Mouse (Mus musculus) liver, embryonic 14.5 days (tissue): ENCODE data around the gene Tnk1. TPM values are rescaled to one million over a fixed set of nuclear protein-coding genes. Genes with fewer than 3 reads are reported as not detected.

ENCODE experiments used
- ATAC-seq: fragments of 200-750 bp; cut with Nextera tagmentation; 2 replicates; pipeline ENCODE4 v1.8.0; 2017; ENCODE audit warnings: moderate number of reproducible peaks, mild to moderate bottlenecking, moderate library complexity; ENCODE audit not compliant: insufficient read depth
- DNase-seq, 3 experiments: peaks; one replicate each; pipeline ENCODE4 v3.0.0-alpha.2; 2012 to 2013; ENCODE audit warnings: low read depth in 3 of 3, low spot score in 3 of 3
- H3K27ac ChIP-seq: fragments of 300-500 bp; sonication (generic); 2 replicates; pipeline ENCODE4 v1.5.1; 2014; ENCODE audit warnings: moderate library complexity, mild to moderate bottlenecking, control low read depth, inconsistent platforms
- H3K27me3 ChIP-seq: fragments of 300-500 bp; sonication (generic); 2 replicates; pipeline ENCODE4 v1.6.1; 2014; ENCODE audit warnings: mild to moderate bottlenecking, low read length, moderate library complexity; ENCODE audit not compliant: control insufficient read depth, insufficient read depth
- H3K36me3 ChIP-seq: fragments of 300-500 bp; sonication (generic); replicated peaks from 2 replicates; pipeline ENCODE4 v1.6.1; 2014; ENCODE audit warnings: low read depth; ENCODE audit not compliant: control insufficient read depth, insufficient read depth
- H3K4me1 ChIP-seq, 2 experiments: fragments of 200-500 bp in 1 of 2; fragments of 300-500 bp in 1 of 2; sonication (generic) in 1 of 2; replicated peaks; 2 replicates each; pipeline ENCODE4 v1.6.1; 2012 to 2014; ENCODE audit warnings: antibody characterized with exemption in 1 of 2, inconsistent platforms in 1 of 2, low read length in 1 of 2; ENCODE audit not compliant: control insufficient read depth in 2 of 2, insufficient read depth in 2 of 2
- H3K4me2 ChIP-seq: fragments of 300-500 bp; sonication (generic); 2 replicates; pipeline ENCODE4 v1.6.1; 2014; ENCODE audit warnings: low read depth, mild to moderate bottlenecking, control low read depth, moderate library complexity
- H3K4me3 ChIP-seq, 2 experiments: fragments of 200-500 bp in 1 of 2; fragments of 300-500 bp in 1 of 2; sonication (generic) in 1 of 2; 2 replicates each; pipeline ENCODE4 v1.5.1; 2012 to 2014; ENCODE audit warnings: low read depth in 2 of 2, low read length in 2 of 2, mild to moderate bottlenecking in 2 of 2, control low read depth in 1 of 2, inconsistent platforms in 1 of 2, moderate library complexity in 1 of 2; ENCODE audit not compliant: insufficient read depth in 1 of 2
- H3K9ac ChIP-seq: fragments of 300-500 bp; sonication (generic); replicated peaks from 2 replicates; pipeline ENCODE4 v1.6.1; 2014; ENCODE audit warnings: mild to moderate bottlenecking, control low read depth, moderate library complexity
- H3K9me3 ChIP-seq: fragments of 300-500 bp; sonication (generic); 2 replicates; pipeline ENCODE4 v1.6.1; 2016; ENCODE audit warnings: low read length, mixed read lengths; ENCODE audit not compliant: control insufficient read depth
- CTCF ChIP-seq: IDR thresholded peaks from 2 replicates; pipeline ENCODE4 v1.5.1; 2016; ENCODE audit warnings: antibody characterized with exemption, low read depth, control low read depth
- EP300 ChIP-seq: IDR thresholded peaks from 2 replicates; pipeline ENCODE4 v1.6.1; 2016; ENCODE audit warnings: antibody characterized with exemption, low read depth
- WGBS: fragments of 180-500 bp; shearing (Covaris S2); extraction: QIAGEN DNeasy Blood & Tissue Kit; methylation state at CpG from one replicate; pipeline ENCODE4 v1.1.7; 2014; ENCODE audit not compliant: insufficient replicate concordance; 5-methylcytosine and 5-hydroxymethylcytosine counted together
- polyA plus RNA-seq, 2 experiments: library from polyadenylated mRNA; depleted of rRNA in 1 of 2; stranded (reverse) in 1 of 2; unstranded in 1 of 2; fragments of >200 nt; fragmentation: Nextera tagmentation in 1 of 2; extraction: Ambion mirVana in 1 of 2; gene quantifications; 2 replicates each; pipeline versions ENCODE4 v1.2.1 to v1.2.3; 2012 to 2014

Gene Tnk1
- polyA plus RNA-seq, 2 experiments, result 0.43 to 1.2 TPM

DNA sequence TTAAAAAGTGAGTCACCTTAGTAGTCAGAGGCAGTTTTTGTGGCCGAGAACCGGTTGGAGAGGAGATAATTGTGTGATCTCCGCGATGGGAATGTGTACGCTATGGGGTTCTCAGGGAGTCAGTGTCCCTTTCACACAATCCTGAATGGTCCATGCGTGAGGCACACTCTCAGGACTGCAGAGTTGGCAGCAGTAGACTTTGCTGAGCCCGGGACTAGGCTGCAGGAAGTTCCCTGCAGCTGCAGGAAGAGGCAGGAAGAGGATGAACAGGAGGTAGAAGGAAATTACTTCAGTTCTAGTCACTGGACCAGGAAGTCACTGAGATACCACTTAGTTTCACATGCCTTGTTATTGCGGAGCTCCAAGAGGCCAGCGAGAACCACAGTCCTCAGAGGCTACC, 9.4 kb downstream of the Tnk1 start:
- Histone ChIP-seq H3K9ac (no peak overlapping the region), H3K27me3 (no peaks in the 10 kb centered on the region), H3K36me3 (peaks cover 20% of the 10 kb centered on the region), H3K4me3 (no peak overlapping the region), H3K9me3 (no peaks in the 10 kb centered on the region), H3K4me2 (no peak overlapping the region), H3K4me1 (peaks cover 50 to 59% of the 10 kb centered on the region in 2 experiments), H3K27ac (no peak overlapping the region; the same call in 1 of the 2 replicates)
- no peak for TF ChIP-seq CTCF
- TF ChIP-seq EP300, result no peak
- DNase-seq (no peak), ATAC-seq (no peak)
- WGBS, result 73% methylated on average over 9 of the region's 9 CpGs

DNA sequence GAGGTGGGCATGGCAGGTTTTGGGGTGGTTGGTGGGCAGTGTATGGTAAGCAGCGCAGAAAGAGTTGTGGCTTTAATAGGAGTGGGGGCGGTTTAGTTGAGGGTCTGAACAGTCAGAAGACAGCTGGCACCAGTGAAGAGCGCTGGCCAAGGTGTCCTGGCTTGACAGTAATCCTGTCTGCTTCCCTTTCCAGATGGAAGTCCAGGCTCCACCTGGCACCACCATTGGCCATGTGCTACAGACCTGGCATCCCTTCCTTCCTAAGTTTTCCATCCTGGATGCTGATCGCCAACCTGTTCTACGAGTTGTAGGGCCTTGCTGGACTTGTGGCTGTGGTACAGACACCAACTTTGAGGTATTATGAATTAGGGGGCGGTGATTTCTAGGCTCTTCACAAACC, 10.5 kb downstream of the Tnk1 start:
- no peak for ATAC-seq
- WGBS, result 91% methylated on average over 6 of the region's 6 CpGs
- H3K9ac ChIP-seq, result no peak overlapping the region
- peaks cover 42 to 52% of the 10 kb centered on the region in 2 experiments for H3K4me1 ChIP-seq
- no peak for TF ChIP-seq EP300
- TF ChIP-seq CTCF, result no peak
- H3K4me2 ChIP-seq, result peak overlapping the region; percentile 96
- H3K27me3 ChIP-seq, result no peaks in the 10 kb centered on the region
- no peaks in the 10 kb centered on the region for H3K9me3 ChIP-seq
- H3K4me3 ChIP-seq, result no peak overlapping the region
- H3K36me3 ChIP-seq, result peaks cover 20% of the 10 kb centered on the region
- no peak for DNase-seq
- H3K27ac ChIP-seq, result peak overlapping the region; percentile 12; the same call in 1 of the 2 replicates

DNA sequence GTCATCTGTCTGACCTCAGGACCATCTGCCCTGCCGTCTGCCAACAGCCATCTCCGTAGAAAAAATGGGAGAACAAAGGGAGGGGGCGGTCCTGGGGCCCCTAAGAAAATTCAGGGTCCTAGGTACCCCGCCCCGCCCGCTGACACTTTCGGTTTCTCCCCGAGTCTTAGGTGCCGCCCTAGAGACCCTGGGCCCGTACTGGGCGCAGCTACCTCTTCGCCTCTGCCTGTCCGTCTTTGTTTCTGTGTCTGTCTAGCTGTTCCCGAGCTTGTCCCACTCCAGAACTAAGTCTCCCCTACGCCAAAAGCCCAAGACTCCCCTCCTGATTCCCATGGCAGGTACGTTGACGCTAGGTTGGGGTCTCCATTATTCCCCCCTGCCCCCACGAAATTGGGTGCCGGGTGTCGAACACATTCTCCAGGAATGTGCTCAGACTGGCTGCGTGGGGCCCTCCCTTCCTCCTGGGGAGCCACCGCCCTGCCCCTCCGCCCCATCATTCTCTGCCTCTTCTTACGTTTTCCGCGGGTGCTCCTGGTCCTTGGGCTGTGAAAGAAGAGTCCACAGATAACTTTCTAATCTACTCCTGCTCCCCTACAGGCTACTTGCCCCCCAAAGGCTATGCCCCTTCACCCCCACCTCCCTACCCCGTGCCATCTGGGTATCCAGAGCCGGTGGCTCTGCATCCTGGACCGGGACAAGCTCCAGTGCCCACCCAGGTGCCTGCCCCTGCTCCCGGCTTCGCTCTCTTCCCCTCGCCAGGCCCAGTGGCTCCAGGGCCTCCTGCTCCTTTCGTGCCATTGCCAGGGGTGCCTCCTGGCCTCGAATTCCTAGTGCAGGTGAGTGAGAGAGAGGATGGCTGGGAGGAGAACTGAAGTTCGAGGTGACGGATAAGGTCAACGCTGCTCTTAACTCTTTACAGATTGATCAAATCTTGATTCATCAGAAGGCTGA, 11.5 kb downstream of the Tnk1 start:
- WGBS, result 13% methylated on average over 37 of the region's 37 CpGs
- no peaks in the 10 kb centered on the region for H3K27me3 ChIP-seq
- peak overlapping the region; percentile 78 to 94 for H3K4me3 ChIP-seq
- H3K9ac ChIP-seq, result peak overlapping the region; percentile 91
- ATAC-seq (peak; percentile 64), DNase-seq (no peak)
- peak overlapping the region; percentile 96 for H3K4me2 ChIP-seq
- H3K4me1 ChIP-seq, result peaks cover 34 to 46% of the 10 kb centered on the region in 2 experiments
- H3K9me3 ChIP-seq, result no peaks in the 10 kb centered on the region
- TF ChIP-seq CTCF (no peak), EP300 (no peak)
- H3K36me3 ChIP-seq, result peaks cover 17% of the 10 kb centered on the region
- H3K27ac ChIP-seq, result peak overlapping the region; percentile 92

DNA sequence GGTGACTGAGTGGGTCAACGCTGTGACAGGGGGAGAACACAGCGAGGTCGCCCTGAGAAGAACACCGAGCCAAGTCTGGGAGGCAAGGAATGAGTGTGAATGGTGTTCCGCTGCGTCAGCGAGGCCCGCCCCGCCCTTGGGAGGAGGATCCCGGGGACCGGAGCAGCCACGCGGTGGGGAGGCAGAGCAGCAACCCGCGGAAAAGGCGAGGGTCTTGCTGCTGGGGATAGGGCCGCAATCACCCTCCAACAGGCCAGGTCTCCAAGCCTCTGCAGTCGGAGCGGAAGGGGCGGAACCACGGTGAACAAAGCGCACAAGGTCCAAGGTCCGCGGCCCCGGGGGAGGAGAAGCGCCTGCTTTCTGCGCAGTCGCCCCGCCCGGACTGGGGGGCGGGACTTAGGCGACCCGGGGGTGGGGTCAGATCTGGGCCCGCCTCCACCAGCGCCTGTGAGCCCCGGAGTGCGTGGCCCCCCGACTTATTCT, 12.3 kb downstream of the Tnk1 start, which contains the start of gene Plscr3:
TSS of gene Plscr3 (plus strand) at position 179 of the 483 bp plus-strand sequence.
- no peaks in the 10 kb centered on the region for H3K27me3 ChIP-seq
- peak within 1 kb of the TSS; percentile 96 for H3K4me2 ChIP-seq
- DNase-seq (peak; percentile 75 to 80 (median 76)), ATAC-seq (peak; percentile 91)
- WGBS, result under 1% methylated on average over 38 of the region's 38 CpGs
- TF ChIP-seq CTCF (0 out of 2 replicates have a peak, but pooled peaks have one; percentile 19), EP300 (peak; percentile 37)
- H3K9me3 ChIP-seq, result no peaks in the 10 kb centered on the region
- H3K4me1 ChIP-seq, result peaks cover 26 to 40% of the 10 kb centered on the region in 2 experiments
- H3K27ac ChIP-seq, result peak within 1 kb of the TSS; percentile 92
- H3K4me3 ChIP-seq, result peak within 1 kb of the TSS; percentile 78 to 94
- H3K9ac ChIP-seq, result peak within 1 kb of the TSS; percentile 91
- H3K36me3 ChIP-seq, result peaks cover 10% of the 10 kb centered on the region

DNA sequence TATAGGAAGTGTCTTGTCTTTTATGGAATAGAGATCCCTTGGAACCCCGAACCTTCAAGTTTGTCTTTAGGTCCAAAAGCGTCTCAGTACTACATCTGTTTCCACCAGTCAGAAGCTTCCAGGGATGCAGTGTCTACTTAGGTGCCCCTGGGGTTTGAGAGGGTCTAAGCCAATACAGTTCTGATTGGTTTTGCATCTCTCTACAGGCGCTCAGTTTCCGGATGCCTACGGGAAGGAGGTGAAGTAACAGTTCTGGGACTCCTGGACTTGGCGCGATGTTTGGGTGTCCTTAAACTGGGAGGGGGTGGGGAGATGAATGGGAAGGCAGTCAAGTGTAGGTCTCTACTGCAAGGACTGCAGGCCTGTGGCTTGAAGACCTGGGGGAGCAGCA, 19.8 kb downstream of the Tnk1 start:
- Histone ChIP-seq H3K4me3 (peak overlapping the region; percentile 67 to 88), H3K27ac (peak overlapping the region; percentile 76), H3K4me1 (peaks cover 16 to 22% of the 10 kb centered on the region in 2 experiments), H3K9ac (peak overlapping the region; percentile 81), H3K4me2 (peak overlapping the region; percentile 94), H3K36me3 (no peaks in the 10 kb centered on the region), H3K9me3 (no peaks in the 10 kb centered on the region), H3K27me3 (peaks cover 38% of the 10 kb centered on the region)
- 0% methylated on average over 7 of the region's 7 CpGs for WGBS
- no peak for DNase-seq
- no peak for TF ChIP-seq EP300
- no peak for TF ChIP-seq CTCF
- ATAC-seq, result peak; percentile 12; the same call in 1 of the 2 replicates
